Mouse (Mus musculus): ENCODE measurements around the gene Adamts14.

Gene Adamts14

DNA sequence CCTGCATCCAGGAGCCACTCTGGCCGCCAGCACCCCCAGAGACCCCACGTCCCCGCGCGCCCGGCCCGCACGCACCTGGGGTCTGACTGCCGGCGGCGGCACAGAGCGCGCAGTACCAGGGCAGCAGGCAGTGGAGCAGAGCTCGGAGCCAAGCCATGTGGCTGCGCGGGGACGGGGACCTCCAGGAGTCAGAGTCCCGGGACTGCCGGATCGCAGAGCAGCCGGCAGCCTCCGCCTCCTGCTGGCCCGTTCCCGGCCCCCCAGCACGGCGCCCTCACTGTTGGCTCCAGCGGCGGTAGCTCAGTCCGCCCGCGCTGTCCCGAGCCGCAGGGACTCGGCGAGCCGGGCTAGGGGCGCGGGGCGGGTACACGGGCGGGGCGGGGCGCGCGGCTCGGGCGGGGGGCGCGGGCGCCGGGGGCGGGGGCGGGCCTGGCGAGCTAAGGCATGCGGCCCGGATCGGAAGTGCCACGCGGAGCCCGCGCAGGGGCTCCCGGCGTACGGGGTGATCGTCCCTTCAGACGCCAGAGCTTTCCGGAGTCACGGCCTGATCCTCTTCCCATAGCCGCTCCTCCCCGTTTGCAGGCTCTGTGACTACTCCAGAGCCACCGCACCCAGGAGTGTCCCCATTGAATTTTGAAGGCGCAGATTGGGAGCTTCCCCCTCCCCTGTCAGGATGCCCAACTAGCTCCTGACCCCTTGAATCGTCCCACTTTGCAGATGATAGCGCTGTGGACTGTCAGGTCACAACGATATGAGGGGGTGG is at the start of gene Adamts14:
Gene Adamts14 (minus strand): TSS at position 358 of the 763 bp plus-strand sequence.
- in situ Hi-C loops (cut with MseI, MboI): no loop called here

DNA sequence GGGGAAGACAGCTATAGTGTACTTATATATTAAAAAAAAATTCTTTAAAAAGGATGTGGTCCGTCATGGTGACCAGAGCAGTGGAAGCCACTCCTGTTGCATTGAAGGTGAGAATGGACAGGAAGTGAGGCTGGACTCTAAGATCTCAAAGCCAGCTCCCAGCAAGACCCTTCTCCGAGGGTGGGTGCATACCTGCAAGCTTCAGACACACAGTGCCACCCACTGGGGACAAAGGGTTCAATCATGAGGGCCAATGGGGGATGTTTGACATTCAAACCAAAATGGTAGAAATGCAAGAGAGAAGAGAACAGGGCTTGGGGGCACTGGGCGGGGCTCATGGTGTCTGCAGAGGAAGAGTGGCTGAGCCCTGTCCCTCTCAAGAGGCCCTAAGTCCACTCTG is 45.3 kb upstream of the Adamts14 start:
- in situ Hi-C loops (cut with MseI, MboI): no loop called here

DNA sequence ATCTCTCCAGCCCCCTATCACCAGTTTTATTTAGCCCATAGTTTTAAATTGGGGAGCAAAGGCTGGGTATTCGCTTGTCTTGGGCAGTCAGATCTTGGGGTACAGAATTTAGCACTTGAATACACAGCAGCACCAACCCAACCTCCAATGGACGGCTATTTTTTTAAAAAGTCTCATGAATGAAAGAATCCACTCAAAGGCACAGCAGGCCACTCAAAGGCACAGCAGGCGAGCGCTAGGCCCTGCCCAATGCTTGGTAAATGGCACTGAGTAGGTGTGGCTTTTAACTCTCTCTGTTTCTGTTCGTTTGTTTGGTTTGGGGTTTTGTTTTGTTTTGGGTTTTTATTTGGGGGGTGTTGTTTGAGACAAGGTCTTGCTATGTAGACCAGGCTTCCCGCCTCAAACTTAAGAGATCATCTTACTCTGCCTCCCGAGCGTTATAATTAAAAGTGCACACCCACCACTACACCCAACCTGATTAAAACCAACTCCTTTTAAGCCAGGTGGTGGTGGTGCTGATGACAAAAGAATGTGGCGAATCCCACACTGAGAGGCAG is 42.2 kb upstream of the Adamts14 start:
- in situ Hi-C loops (cut with MseI, MboI): no loop called here

DNA sequence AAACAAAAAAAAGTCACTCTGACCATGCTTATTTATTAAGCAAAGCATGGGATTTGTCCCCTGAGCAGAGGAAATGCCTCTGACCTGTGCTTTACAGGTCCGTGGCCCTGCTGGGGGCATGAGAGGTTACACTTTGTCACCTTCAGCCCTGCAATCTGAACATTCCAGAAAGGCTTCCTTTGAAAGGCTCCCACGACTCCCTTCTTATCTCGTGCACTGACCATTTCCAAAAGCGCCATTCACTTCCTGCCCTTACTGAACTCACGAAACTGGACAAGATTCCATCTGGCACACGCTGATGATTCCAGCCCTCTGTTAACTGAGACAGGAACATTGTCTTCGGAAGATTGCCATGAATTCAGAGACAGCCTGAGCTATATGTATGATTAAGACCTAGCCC is 40.5 kb upstream of the Adamts14 start:
- in situ Hi-C loops (cut with MseI, MboI): no loop called here

DNA sequence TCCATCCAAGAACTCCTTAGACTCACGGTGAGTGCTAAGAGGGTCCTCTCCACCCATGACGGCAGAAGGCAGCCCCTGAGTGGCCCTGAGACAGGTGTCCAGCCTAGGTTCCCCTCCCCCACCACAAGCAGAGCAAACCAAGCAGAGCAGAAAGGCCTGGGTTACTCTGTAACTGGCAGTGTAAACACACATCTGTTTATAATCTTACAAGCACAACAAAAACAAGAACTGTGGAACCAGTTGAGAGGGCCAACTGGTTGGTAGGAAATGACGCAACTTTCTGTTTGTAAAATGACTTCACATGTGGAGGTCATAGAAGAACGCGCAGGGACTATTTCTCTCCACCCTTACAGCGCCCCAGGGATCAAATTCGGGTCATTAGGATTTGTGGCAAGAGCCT is 39.5 kb upstream of the Adamts14 start:
- in situ Hi-C loops (cut with MseI, MboI): no loop called here

GRCm38 (mm10) chr10:61312159-61312558 is 38.9 kb upstream of the Adamts14 start:
- in situ Hi-C loops (cut with MseI, MboI): no loop called here

DNA sequence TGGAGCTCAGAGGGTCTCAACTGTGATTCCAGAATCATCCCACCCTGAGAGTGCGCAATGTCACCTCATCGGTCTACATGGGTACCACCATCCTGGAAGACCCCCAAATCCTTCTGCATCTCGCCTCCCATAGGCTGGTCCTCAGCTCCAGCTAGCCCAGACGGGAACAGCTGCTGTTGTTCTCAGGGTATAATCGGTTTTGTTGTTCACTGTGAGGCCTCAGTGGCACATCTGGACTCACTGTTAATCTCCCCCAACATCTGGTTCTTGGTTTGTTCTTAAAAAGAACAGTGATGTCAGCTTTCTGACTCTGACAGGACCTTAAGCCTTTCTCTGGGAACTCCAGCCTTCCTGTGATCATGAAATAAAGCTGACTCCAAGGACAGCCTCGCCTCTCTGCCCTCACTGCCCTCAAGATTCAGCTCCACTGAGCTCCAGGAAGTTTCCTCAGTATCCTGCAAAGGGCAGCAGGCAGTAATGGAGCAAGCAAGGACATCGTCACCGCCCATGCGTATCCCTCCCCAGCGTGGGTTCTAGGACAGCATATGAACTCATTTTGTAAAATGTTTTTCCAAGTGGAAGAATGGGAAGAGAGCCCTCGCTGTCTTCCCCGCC is 35.6 kb upstream of the Adamts14 start:
- in situ Hi-C loops (cut with MseI, MboI): no loop called here

DNA sequence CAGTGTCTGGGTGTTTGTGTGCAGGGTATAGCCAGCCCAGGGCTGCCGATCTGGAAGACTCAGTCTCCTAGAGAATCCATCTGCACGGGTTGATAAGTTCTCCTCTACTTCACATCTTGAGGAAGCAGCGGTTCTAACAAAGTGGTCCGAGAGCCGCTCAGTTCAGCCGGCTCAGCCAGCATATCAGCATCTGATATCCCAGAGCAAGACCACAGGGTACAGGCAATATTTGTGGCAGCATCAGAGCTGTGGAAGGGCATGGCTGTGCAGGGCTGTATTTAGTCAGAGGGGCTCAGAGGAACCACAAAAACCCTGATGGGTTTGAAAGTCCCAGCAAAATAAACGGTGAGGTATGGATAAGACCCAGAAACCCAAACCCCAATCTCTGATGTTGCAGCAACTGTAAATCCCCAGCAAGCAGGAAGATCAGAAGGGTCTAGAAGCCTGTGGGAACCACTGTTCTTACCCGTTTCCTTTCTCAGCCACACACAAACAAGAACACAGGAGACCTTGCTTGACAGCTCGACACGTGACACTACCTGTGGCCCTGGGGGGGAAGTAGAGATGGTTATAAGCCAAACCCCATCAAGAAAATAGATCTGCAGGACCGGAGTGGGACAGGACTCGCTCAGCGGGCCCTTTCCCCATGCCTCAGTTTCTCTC is 32.8 kb upstream of the Adamts14 start:
- in situ Hi-C loops (cut with MseI, MboI): no loop called here

- in situ Hi-C loops (cut with MseI, MboI): no loop called here
These were observed 30.8 kb upstream of the Adamts14 start for GRCm38 (mm10) chr10:61304046-61304445.

GRCm38 (mm10) chr10:61300996-61301395 is 27.8 kb upstream of the Adamts14 start:
- in situ Hi-C loops (cut with MseI, MboI): no loop called here

GRCm38 (mm10) chr10:61297477-61297876 is 24.2 kb upstream of the Adamts14 start, which contains the start of gene Prf1:
Prf1 (plus strand) TSS chr10:61297833.
- in situ Hi-C loops (cut with MseI, MboI): no loop called here

- in situ Hi-C loops (cut with MseI, MboI): no loop called here
These were observed 23.6 kb upstream of the Adamts14 start for GRCm38 (mm10) chr10:61296713-61297445.

GRCm38 (mm10) chr10:61294242-61294641 is 21.0 kb upstream of the Adamts14 start:
- in situ Hi-C loops (cut with MseI, MboI): no loop called here

DNA sequence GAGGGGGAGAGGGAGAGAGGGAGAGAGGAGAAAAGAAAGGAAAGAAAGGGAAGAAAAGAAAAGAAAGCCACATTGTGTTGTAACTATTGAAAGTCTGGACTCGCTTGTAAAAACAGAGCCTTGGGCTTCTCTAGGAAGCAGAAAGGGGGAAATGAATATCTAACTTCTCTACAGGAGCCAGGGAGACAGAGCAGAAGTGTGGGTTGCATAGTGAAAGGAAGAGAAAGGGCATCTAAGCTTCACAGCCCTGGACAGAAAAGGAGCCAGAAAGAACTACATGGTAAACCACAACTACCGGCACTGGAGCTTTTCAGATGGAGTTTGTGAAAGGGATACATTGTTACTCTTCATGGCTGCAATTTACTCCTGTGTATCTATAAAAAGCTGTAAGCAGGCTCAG is 17.2 kb upstream of the Adamts14 start:
- in situ Hi-C loops (cut with MseI, MboI): no loop called here

DNA sequence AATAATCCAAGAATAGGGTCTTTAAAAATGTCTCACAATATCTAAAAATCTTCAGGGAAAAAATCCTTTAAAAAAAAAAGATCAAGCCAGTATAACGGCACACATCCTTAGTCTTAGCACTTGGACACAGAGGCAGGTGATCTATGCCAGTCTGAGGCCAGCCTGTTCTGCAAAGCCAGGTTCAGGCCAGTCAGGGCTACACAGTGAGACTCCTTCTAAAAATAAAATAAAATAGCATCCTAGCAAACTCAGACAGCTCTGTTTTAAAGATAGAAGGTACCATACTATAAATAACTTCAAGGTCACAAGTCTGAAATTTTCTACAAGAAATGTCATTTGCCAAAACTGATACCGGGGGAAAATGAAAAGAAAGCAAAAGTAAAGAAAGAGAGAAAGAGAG is 16.8 kb upstream of the Adamts14 start:
- in situ Hi-C loops (cut with MseI, MboI): no loop called here

DNA sequence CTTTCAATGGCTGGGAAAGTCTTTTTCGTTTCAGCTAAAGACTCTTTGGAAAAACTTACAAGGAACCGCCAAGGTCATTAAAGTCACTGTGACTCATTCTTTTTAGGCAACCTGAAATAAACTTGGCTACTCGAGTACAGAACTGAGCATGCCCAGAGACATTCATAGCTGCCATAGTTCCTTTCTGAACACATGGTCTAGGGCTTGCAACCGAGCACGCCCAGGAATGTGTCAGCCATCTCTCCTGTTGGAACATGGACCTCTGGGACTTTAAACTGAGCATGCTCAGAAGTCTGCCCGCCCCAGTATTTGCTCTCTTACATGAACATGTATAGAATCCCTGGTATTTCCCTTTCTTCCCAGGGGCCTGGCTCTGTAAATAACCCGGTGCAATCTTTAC is 13.0 kb upstream of the Adamts14 start:
- in situ Hi-C loops (cut with MseI, MboI): no loop called here

DNA sequence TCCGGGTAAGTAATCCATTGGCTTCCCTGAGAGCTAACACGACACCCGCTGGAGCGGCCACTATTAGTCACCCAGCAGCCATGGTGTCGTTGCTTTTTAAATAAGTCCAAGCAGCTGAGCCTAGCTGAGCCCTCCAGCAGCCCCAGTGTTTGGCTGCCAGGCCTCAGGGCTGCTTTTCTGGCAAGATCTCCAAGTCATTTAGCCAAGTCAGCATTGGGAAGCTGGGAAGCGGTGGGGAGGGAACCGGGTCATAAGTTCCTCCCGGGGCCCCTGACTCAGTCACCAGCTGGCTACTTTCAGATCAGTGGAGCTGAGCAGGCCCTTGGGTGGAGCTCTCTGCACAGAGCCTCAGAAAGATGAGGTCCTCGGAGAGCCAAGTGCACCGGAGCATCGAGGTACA is 12.0 kb upstream of the Adamts14 start:
- in situ Hi-C loops (cut with MseI, MboI): no loop called here

DNA sequence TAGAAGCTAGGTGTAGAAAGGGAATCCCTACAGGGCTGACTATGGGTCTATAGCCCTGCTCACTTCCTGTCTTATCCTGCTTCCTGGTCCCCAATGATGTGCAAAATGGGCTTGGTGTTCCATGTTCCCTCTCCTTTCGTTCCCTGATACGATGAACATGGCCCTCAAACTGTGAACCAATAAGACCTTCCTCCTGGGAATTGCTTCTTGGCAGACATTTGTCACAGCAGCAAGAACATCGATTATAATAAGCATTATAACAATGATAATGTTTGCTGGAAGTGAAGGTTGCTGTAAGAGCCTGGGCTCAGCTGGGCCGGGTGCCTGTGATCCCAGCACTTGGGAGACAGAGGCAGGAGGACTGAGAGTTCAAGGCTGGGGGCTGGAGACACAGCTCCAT is 11.1 kb upstream of the Adamts14 start:
- in situ Hi-C loops (cut with MseI, MboI): no loop called here

DNA sequence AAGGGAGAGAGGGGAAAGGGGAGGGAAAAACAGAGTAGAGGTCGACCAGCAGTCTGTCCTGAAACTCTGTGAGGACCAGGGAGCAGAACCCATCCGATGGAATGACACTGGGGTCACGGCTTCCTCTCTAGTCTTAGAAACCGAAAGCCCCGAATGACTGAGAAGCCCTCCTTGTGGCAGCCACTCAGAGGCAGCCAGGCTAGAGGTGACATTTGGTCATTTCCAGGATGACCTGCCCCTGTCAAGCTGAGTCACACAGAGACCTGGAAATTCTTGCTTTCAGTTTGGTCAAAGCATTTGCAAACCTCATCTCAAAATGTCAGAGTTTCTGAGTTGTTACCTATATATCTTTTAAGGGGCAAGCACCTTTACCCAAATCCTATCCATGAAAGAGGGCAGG is 7.9 kb upstream of the Adamts14 start:
- in situ Hi-C loops (cut with MseI, MboI): no loop called here

DNA sequence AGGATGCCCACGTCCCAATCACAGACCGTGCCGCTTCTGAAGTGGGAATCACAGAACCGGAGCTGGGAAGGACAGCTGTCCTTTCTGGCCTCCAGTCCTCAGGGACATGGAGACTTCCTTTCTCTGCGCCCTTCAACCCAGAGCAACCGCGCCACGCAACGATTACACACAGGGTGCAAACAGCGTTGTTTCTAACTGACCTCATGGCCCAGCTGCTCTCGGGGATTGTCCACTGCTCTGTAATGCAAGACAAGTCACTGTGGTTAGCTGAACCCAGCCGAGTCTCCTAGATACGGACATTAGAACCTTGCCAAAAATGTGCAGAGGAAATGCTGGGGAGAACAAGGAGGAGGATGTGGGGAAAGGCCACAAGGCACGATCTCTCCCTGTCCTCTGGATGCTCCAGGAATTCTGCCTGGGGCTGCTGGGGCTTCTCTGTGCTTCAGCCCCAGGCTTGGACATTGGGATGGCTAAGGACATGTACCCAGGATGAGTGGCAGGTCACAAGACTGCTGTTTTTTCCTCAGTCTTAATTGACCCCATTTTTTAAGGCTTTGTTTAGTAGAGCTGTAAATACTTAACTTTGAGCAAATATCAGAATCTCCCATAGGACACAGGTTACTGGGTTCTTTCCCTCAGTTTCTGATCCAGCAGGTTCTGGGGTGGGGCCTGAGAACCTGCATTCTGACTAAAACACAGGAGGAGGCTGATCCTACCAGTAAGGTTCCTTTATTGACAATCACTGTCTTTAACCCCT is 4.9 kb upstream of the Adamts14 start:
- in situ Hi-C loops (cut with MseI, MboI): no loop called here

DNA sequence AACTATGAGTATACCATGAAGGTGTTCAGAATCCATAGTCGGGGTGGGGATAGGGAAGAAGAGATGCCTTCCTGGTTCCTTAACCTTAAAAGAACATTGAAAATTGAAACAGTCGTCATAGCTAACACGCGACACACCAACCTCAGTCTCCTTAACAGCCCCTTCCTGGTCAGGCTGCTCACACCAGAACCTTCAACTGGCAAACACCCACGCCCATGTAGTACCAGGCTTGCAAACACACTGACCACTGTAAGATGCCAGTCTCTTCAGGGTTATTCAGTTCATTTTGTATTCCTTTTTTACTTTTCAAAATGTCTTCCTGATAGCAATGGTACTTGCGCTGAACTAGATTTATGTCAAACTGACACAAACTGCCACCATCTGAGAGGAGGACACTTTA is 3.8 kb upstream of the Adamts14 start:
- in situ Hi-C loops (cut with MseI, MboI): no loop called here
